Mouse (Mus musculus) thymus, postnatal 10 days (tissue): ENCODE results near the gene Parl.

Source experiments
- DNase-seq, 2 experiments: peaks; one replicate each; pipeline ENCODE4 v3.0.0; 2021; ENCODE audit warnings: low spot score in 2 of 2

Gene Parl

DNA sequence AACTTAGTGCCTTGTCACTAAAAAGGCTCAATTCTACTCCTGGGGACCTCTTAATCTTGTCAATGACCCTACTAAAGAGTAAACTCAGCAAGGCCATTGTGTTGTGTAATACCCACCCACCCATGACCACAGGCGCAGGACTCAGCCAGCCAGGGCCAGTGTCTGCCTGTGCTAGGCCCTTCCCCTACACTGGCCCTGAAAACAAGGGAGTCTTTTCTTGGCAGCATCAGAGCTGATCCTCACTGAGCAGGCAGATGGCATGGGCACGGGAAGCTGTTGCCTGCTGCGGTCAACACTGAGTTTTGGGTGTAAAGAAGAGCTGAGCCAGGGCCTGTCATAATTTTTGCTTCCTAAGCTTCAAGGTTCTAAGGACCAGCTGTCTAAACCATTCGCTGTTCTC lies 64.8 kb downstream of the Parl start:
- no peak for DNase-seq

DNA sequence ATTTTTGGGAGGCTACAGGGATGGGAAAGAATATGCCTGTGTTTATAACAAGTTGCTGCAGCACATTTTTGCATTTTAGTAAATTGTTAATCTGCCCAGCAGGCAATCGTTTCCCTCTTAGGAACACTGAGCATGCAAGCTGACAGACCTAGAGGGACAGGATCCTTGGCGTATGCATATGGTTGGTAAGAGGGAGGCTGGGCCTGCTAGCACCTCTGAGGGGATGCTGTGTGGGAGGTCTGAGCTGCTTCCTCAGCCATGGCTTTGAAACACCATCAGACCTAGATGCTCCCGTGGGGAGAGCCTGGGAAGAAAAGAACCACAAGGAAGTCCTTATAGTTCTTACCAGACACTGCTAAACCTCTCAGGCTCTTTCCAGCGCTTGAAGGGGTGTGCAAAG lies 67.8 kb downstream of the Parl start:
- no peak for DNase-seq
